Mouse (Mus musculus): ENCODE measurements at regions not wholly inside any gene's neighbourhood (a gene's known extent, or its start where the extent isn't known, plus 50 kb on each side); places are given as distances from the start of the nearest gene placed in this dataset.
A peak's percentile ranks its signal among the peaks of the same experiment; 100 is the strongest.

- H3K36me3 ChIP-seq (ENCODE audit: control insufficient read depth, insufficient read depth, low read length) = no peaks in the 10 kb centered on the region
- H3K9me3 ChIP-seq (ENCODE audit: control insufficient read depth, low read length) = no peaks in the 10 kb centered on the region
- H3K9ac ChIP-seq (ENCODE audit: low read depth, low read length) = no peak overlapping the region
- H3K27ac ChIP-seq (ENCODE audit: low read length) = no peak overlapping the region
- peak; percentile 62 for ATAC-seq
- no peak overlapping the region for H3K4me3 ChIP-seq (ENCODE audit: low read length)
- no peaks in the 10 kb centered on the region for H3K27me3 ChIP-seq (replicated peaks; ENCODE audit: control insufficient read depth, insufficient read depth, low read length)
- H3K4me1 ChIP-seq (ENCODE audit: control insufficient read depth, insufficient read depth, low read length) = peaks cover 2% of the 10 kb centered on the region; the same call in 1 of the 2 replicates
- H3K4me2 ChIP-seq (ENCODE audit: low read depth, low read length) = no peak overlapping the region
- WGBS = 54% methylated on average over 10 of the region's 10 CpGs
Measured at GRCm38 (mm10) chr5:119058231-119058851, 497.9 kb downstream of the Med13l start.

- Histone ChIP-seq H3K27ac (ENCODE audit: low read length) (no peak overlapping the region), H3K4me3 (ENCODE audit: low read length) (no peak overlapping the region), H3K27me3 (replicated peaks; ENCODE audit: control insufficient read depth, insufficient read depth, low read length) (no peaks in the 10 kb centered on the region), H3K9me3 (ENCODE audit: control insufficient read depth, low read length) (no peaks in the 10 kb centered on the region), H3K9ac (ENCODE audit: low read depth, low read length) (no peak overlapping the region), H3K36me3 (ENCODE audit: control insufficient read depth, insufficient read depth, low read length) (no peaks in the 10 kb centered on the region), H3K4me2 (ENCODE audit: low read depth, low read length) (no peak overlapping the region), H3K4me1 (ENCODE audit: control insufficient read depth, insufficient read depth, low read length) (peaks cover 2% of the 10 kb centered on the region; the same call in 1 of the 2 replicates)
- WGBS = 89% methylated on average over 2 of the region's 2 CpGs
- no peak for ATAC-seq
Measured at GRCm38 (mm10) chr5:119059223-119059622, 498.7 kb downstream of the Med13l start.

GRCm38 (mm10) chr5:119060886-119061285 lies 500.4 kb downstream of the Med13l start:
- Histone ChIP-seq H3K4me1 (ENCODE audit: control insufficient read depth, insufficient read depth, low read length) (no peaks in the 10 kb centered on the region; the same call in 1 of the 2 replicates), H3K27ac (ENCODE audit: low read length) (no peak overlapping the region), H3K9ac (ENCODE audit: low read depth, low read length) (no peak overlapping the region), H3K9me3 (ENCODE audit: control insufficient read depth, low read length) (no peaks in the 10 kb centered on the region), H3K27me3 (replicated peaks; ENCODE audit: control insufficient read depth, insufficient read depth, low read length) (no peaks in the 10 kb centered on the region), H3K4me3 (ENCODE audit: low read length) (no peak overlapping the region), H3K36me3 (ENCODE audit: control insufficient read depth, insufficient read depth, low read length) (no peaks in the 10 kb centered on the region), H3K4me2 (ENCODE audit: low read depth, low read length) (no peak overlapping the region)
- ATAC-seq = no peak
- 56% methylated on average over 4 of the region's 4 CpGs for WGBS

GRCm38 (mm10) chr5:119062478-119062877 lies 502.0 kb downstream of the Med13l start:
- no peak for ATAC-seq
- H3K9me3 ChIP-seq (ENCODE audit: control insufficient read depth, low read length) = no peaks in the 10 kb centered on the region
- no peak overlapping the region for H3K9ac ChIP-seq (ENCODE audit: low read depth, low read length)
- H3K4me2 ChIP-seq (ENCODE audit: low read depth, low read length) = no peak overlapping the region
- no peak overlapping the region for H3K4me3 ChIP-seq (ENCODE audit: low read length)
- peaks cover 4% of the 10 kb centered on the region for H3K4me1 ChIP-seq (ENCODE audit: control insufficient read depth, insufficient read depth, low read length)
- H3K27ac ChIP-seq (ENCODE audit: low read length) = no peak overlapping the region
- no peaks in the 10 kb centered on the region for H3K27me3 ChIP-seq (replicated peaks; ENCODE audit: control insufficient read depth, insufficient read depth, low read length)
- no peaks in the 10 kb centered on the region for H3K36me3 ChIP-seq (ENCODE audit: control insufficient read depth, insufficient read depth, low read length)
- 91% methylated on average over 11 of the region's 11 CpGs for WGBS

GRCm38 (mm10) chr5:119066666-119067065 lies 506.2 kb downstream of the Med13l start:
- H3K27me3 ChIP-seq (replicated peaks; ENCODE audit: control insufficient read depth, insufficient read depth, low read length) = no peaks in the 10 kb centered on the region
- no peaks in the 10 kb centered on the region for H3K9me3 ChIP-seq (ENCODE audit: control insufficient read depth, low read length)
- peaks cover 19% of the 10 kb centered on the region for H3K4me1 ChIP-seq (ENCODE audit: control insufficient read depth, insufficient read depth, low read length)
- H3K36me3 ChIP-seq (ENCODE audit: control insufficient read depth, insufficient read depth, low read length) = no peaks in the 10 kb centered on the region
- no peak overlapping the region for H3K4me2 ChIP-seq (ENCODE audit: low read depth, low read length)
- 32% methylated on average over 6 of the region's 6 CpGs for WGBS
- H3K27ac ChIP-seq (ENCODE audit: low read length) = peak overlapping the region; percentile 43; the same call in 1 of the 2 replicates
- no peak for ATAC-seq
- H3K9ac ChIP-seq (ENCODE audit: low read depth, low read length) = no peak overlapping the region
- no peak overlapping the region for H3K4me3 ChIP-seq (ENCODE audit: low read length)

- H3K27me3 ChIP-seq (replicated peaks; ENCODE audit: control insufficient read depth, insufficient read depth, low read length) = no peaks in the 10 kb centered on the region
- no peak overlapping the region for H3K9ac ChIP-seq (ENCODE audit: low read depth, low read length)
- H3K4me2 ChIP-seq (ENCODE audit: low read depth, low read length) = no peak overlapping the region
- no peaks in the 10 kb centered on the region for H3K9me3 ChIP-seq (ENCODE audit: control insufficient read depth, low read length)
- no peak overlapping the region for H3K4me3 ChIP-seq (ENCODE audit: low read length)
- H3K4me1 ChIP-seq (ENCODE audit: control insufficient read depth, insufficient read depth, low read length) = peaks cover 20% of the 10 kb centered on the region
- peak; percentile 92 for ATAC-seq
- no peak overlapping the region for H3K27ac ChIP-seq (ENCODE audit: low read length)
- H3K36me3 ChIP-seq (ENCODE audit: control insufficient read depth, insufficient read depth, low read length) = no peaks in the 10 kb centered on the region
- WGBS = 53% methylated on average over 10 of the region's 10 CpGs
Measured at GRCm38 (mm10) chr5:119069765-119070333, 509.4 kb downstream of the Med13l start.

- WGBS = 69% methylated on average over 14 of the region's 14 CpGs
- Histone ChIP-seq H3K27me3 (replicated peaks; ENCODE audit: control insufficient read depth, insufficient read depth, low read length) (no peaks in the 10 kb centered on the region), H3K27ac (ENCODE audit: low read length) (no peak overlapping the region), H3K4me1 (ENCODE audit: control insufficient read depth, insufficient read depth, low read length) (peaks cover 16% of the 10 kb centered on the region), H3K9ac (ENCODE audit: low read depth, low read length) (no peak overlapping the region), H3K9me3 (ENCODE audit: control insufficient read depth, low read length) (no peaks in the 10 kb centered on the region), H3K36me3 (ENCODE audit: control insufficient read depth, insufficient read depth, low read length) (no peaks in the 10 kb centered on the region), H3K4me2 (ENCODE audit: low read depth, low read length) (no peak overlapping the region), H3K4me3 (ENCODE audit: low read length) (no peak overlapping the region)
- ATAC-seq = peak; percentile 74
Measured at GRCm38 (mm10) chr5:119072712-119073111, 512.2 kb downstream of the Med13l start.

GRCm38 (mm10) chr5:119080747-119081146 lies 520.3 kb downstream of the Med13l start:
- Histone ChIP-seq H3K4me3 (ENCODE audit: low read length) (no peak overlapping the region), H3K36me3 (ENCODE audit: control insufficient read depth, insufficient read depth, low read length) (no peaks in the 10 kb centered on the region), H3K4me2 (ENCODE audit: low read depth, low read length) (no peak overlapping the region), H3K27ac (ENCODE audit: low read length) (no peak overlapping the region), H3K4me1 (ENCODE audit: control insufficient read depth, insufficient read depth, low read length) (peaks cover 4% of the 10 kb centered on the region), H3K27me3 (replicated peaks; ENCODE audit: control insufficient read depth, insufficient read depth, low read length) (no peaks in the 10 kb centered on the region; the same call in 1 of the 2 replicates), H3K9ac (ENCODE audit: low read depth, low read length) (no peak overlapping the region), H3K9me3 (ENCODE audit: control insufficient read depth, low read length) (no peaks in the 10 kb centered on the region; the same call in 1 of the 2 replicates)
- ATAC-seq = peak; percentile 76
- WGBS = 70% methylated on average over 5 of the region's 5 CpGs

GRCm38 (mm10) chr5:119082895-119083294 lies 522.4 kb downstream of the Med13l start:
- peak; percentile 43 for ATAC-seq
- 41% methylated on average over 15 of the region's 15 CpGs for WGBS
- no peaks in the 10 kb centered on the region; the same call in 1 of the 2 replicates for H3K9me3 ChIP-seq (ENCODE audit: control insufficient read depth, low read length)
- H3K9ac ChIP-seq (ENCODE audit: low read depth, low read length) = no peak overlapping the region
- H3K27me3 ChIP-seq (replicated peaks; ENCODE audit: control insufficient read depth, insufficient read depth, low read length) = no peaks in the 10 kb centered on the region; the same call in none of the 2 replicates
- H3K4me2 ChIP-seq (ENCODE audit: low read depth, low read length) = no peak overlapping the region
- H3K27ac ChIP-seq (ENCODE audit: low read length) = peak overlapping the region; percentile 36
- H3K4me1 ChIP-seq (ENCODE audit: control insufficient read depth, insufficient read depth, low read length) = peaks cover 20% of the 10 kb centered on the region
- no peaks in the 10 kb centered on the region for H3K36me3 ChIP-seq (ENCODE audit: control insufficient read depth, insufficient read depth, low read length)
- H3K4me3 ChIP-seq (ENCODE audit: low read length) = no peak overlapping the region
